Mouse (Mus musculus): ENCODE results near the gene Ap1m2. TPM values are rescaled to one million over a fixed set of nuclear protein-coding genes. Genes with fewer than 3 reads are reported as not detected.
"Not testable (repeated sequence)": the region's sequence is repeated elsewhere in the genome, so short reads cannot be mapped to it uniquely, and the experiment has no call there.

The Ap1m2 gene
- polyA plus RNA-seq, 1 experiment from 2014 or later, result 158 TPM

- H3K27ac ChIP-seq (ENCODE audit: low read length), result no peak overlapping the region
- H3K4me3 ChIP-seq (ENCODE audit: low read length), result no peak overlapping the region
- H3K36me3 ChIP-seq (ENCODE audit: control insufficient read depth, insufficient read depth, low read length), result peaks cover 44% of the 10 kb centered on the region
- no peaks in the 10 kb centered on the region for H3K4me1 ChIP-seq (ENCODE audit: control insufficient read depth, insufficient read depth, low read length)
- H3K9me3 ChIP-seq (ENCODE audit: control insufficient read depth, low read length), result no peaks in the 10 kb centered on the region
- no peak for ATAC-seq
- WGBS, result 85% methylated on average over 7 of the region's 7 CpGs
- no peak overlapping the region for H3K4me2 ChIP-seq (ENCODE audit: low read depth, low read length)
- H3K27me3 ChIP-seq (replicated peaks; ENCODE audit: control insufficient read depth, insufficient read depth, low read length), result no peaks in the 10 kb centered on the region
- no peak overlapping the region for H3K9ac ChIP-seq (ENCODE audit: low read depth, low read length)
These were observed 38.5 kb downstream of the Ap1m2 start for GRCm38 (mm10) chr9:21273520-21274228.

- Histone ChIP-seq H3K9ac (ENCODE audit: low read depth, low read length) (no peak overlapping the region), H3K4me3 (ENCODE audit: low read length) (no peak overlapping the region), H3K4me1 (ENCODE audit: control insufficient read depth, insufficient read depth, low read length) (no peaks in the 10 kb centered on the region), H3K27me3 (replicated peaks; ENCODE audit: control insufficient read depth, insufficient read depth, low read length) (no peaks in the 10 kb centered on the region), H3K27ac (ENCODE audit: low read length) (no peak overlapping the region), H3K4me2 (ENCODE audit: low read depth, low read length) (no peak overlapping the region), H3K36me3 (ENCODE audit: control insufficient read depth, insufficient read depth, low read length) (peaks cover 48% of the 10 kb centered on the region), H3K9me3 (ENCODE audit: control insufficient read depth, low read length) (no peaks in the 10 kb centered on the region)
- 87% methylated on average over 8 of the region's 8 CpGs for WGBS
- no peak for ATAC-seq
These were observed 39.0 kb downstream of the Ap1m2 start for GRCm38 (mm10) chr9:21273094-21273493.

- Histone ChIP-seq H3K4me3 (ENCODE audit: low read length) (no peak overlapping the region), H3K4me1 (ENCODE audit: control insufficient read depth, insufficient read depth, low read length) (0 out of 2 replicates have a peak, but pooled peaks cover 1% of the 10 kb centered on the region), H3K27me3 (replicated peaks; ENCODE audit: control insufficient read depth, insufficient read depth, low read length) (no peaks in the 10 kb centered on the region), H3K36me3 (ENCODE audit: control insufficient read depth, insufficient read depth, low read length) (peaks cover 43% of the 10 kb centered on the region), H3K9ac (ENCODE audit: low read depth, low read length) (no peak overlapping the region), H3K27ac (ENCODE audit: low read length) (no peak overlapping the region), H3K9me3 (ENCODE audit: control insufficient read depth, low read length) (no peaks in the 10 kb centered on the region), H3K4me2 (ENCODE audit: low read depth, low read length) (no peak overlapping the region)
- WGBS, result 93% methylated on average over 9 of the region's 9 CpGs
- no peak for ATAC-seq
These were observed 39.7 kb downstream of the Ap1m2 start for GRCm38 (mm10) chr9:21272391-21272790.

- H3K9me3 ChIP-seq (ENCODE audit: control insufficient read depth, low read length); H3K4me2 ChIP-seq (ENCODE audit: low read depth, low read length); H3K27me3 ChIP-seq (replicated peaks; ENCODE audit: control insufficient read depth, insufficient read depth, low read length); ATAC-seq; H3K9ac ChIP-seq (ENCODE audit: low read depth, low read length); H3K27ac ChIP-seq (ENCODE audit: low read length); H3K4me3 ChIP-seq (ENCODE audit: low read length): not testable (repeated sequence)
- Histone ChIP-seq H3K4me1 (ENCODE audit: control insufficient read depth, insufficient read depth, low read length) (peaks cover 18% of the 10 kb centered on the region), H3K36me3 (ENCODE audit: control insufficient read depth, insufficient read depth, low read length) (peaks cover 25% of the 10 kb centered on the region)
- 68% methylated on average over 5 of the region's 5 CpGs for WGBS
These were observed 42.5 kb downstream of the Ap1m2 start for GRCm38 (mm10) chr9:21269590-21269989.

- 93% methylated on average over 16 of the region's 16 CpGs for WGBS
- Histone ChIP-seq H3K27ac (ENCODE audit: low read length) (no peak overlapping the region), H3K9me3 (ENCODE audit: control insufficient read depth, low read length) (no peaks in the 10 kb centered on the region), H3K4me1 (ENCODE audit: control insufficient read depth, insufficient read depth, low read length) (peaks cover 22% of the 10 kb centered on the region), H3K9ac (ENCODE audit: low read depth, low read length) (no peak overlapping the region), H3K36me3 (ENCODE audit: control insufficient read depth, insufficient read depth, low read length) (peaks cover 25% of the 10 kb centered on the region), H3K4me3 (ENCODE audit: low read length) (no peak overlapping the region), H3K27me3 (replicated peaks; ENCODE audit: control insufficient read depth, insufficient read depth, low read length) (no peaks in the 10 kb centered on the region), H3K4me2 (ENCODE audit: low read depth, low read length) (no peak overlapping the region)
- ATAC-seq, result no peak
These were observed 43.8 kb downstream of the Ap1m2 start for GRCm38 (mm10) chr9:21268305-21268704.

GRCm38 (mm10) chr9:21266889-21267288 lies 45.2 kb downstream of the Ap1m2 start:
- H3K9me3 ChIP-seq (ENCODE audit: control insufficient read depth, low read length), result no peaks in the 10 kb centered on the region
- H3K36me3 ChIP-seq (ENCODE audit: control insufficient read depth, insufficient read depth, low read length), result peaks cover 11% of the 10 kb centered on the region
- H3K4me3 ChIP-seq (ENCODE audit: low read length), result no peak overlapping the region
- peaks cover 24% of the 10 kb centered on the region for H3K4me1 ChIP-seq (ENCODE audit: control insufficient read depth, insufficient read depth, low read length)
- no peak overlapping the region for H3K9ac ChIP-seq (ENCODE audit: low read depth, low read length)
- 87% methylated on average over 5 of the region's 5 CpGs for WGBS
- no peaks in the 10 kb centered on the region for H3K27me3 ChIP-seq (replicated peaks; ENCODE audit: control insufficient read depth, insufficient read depth, low read length)
- ATAC-seq, result no peak
- no peak overlapping the region for H3K27ac ChIP-seq (ENCODE audit: low read length)
- H3K4me2 ChIP-seq (ENCODE audit: low read depth, low read length), result 0 out of 2 replicates have a peak overlapping the region, but pooled peaks have one; percentile 66

- Histone ChIP-seq H3K9ac (ENCODE audit: low read depth, low read length) (peak overlapping the region; percentile 81), H3K4me3 (ENCODE audit: low read length) (peak overlapping the region; percentile 68), H3K4me1 (ENCODE audit: control insufficient read depth, insufficient read depth, low read length) (peaks cover 31% of the 10 kb centered on the region), H3K9me3 (ENCODE audit: control insufficient read depth, low read length) (no peaks in the 10 kb centered on the region), H3K36me3 (ENCODE audit: control insufficient read depth, insufficient read depth, low read length) (peaks cover 11% of the 10 kb centered on the region), H3K27me3 (replicated peaks; ENCODE audit: control insufficient read depth, insufficient read depth, low read length) (no peaks in the 10 kb centered on the region), H3K27ac (ENCODE audit: low read length) (peak overlapping the region; percentile 43), H3K4me2 (ENCODE audit: low read depth, low read length) (peak overlapping the region; percentile 66)
- peak; percentile 37 for ATAC-seq
- WGBS, result 5% methylated on average over 11 of the region's 11 CpGs
These were observed 46.5 kb downstream of the Ap1m2 start for GRCm38 (mm10) chr9:21265611-21266010.

- H3K36me3 ChIP-seq (ENCODE audit: control insufficient read depth, insufficient read depth, low read length), result peaks cover 11% of the 10 kb centered on the region
- H3K9ac ChIP-seq (ENCODE audit: low read depth, low read length), result peak within 1 kb of the TSS; percentile 81
- peak within 1 kb of the TSS; percentile 88 for H3K27ac ChIP-seq (ENCODE audit: low read length)
- WGBS, result under 1% methylated on average over 49 of the region's 49 CpGs
- H3K27me3 ChIP-seq (replicated peaks; ENCODE audit: control insufficient read depth, insufficient read depth, low read length), result no peaks in the 10 kb centered on the region
- H3K9me3 ChIP-seq (ENCODE audit: control insufficient read depth, low read length), result no peaks in the 10 kb centered on the region
- peak within 1 kb of the TSS; percentile 68 for H3K4me3 ChIP-seq (ENCODE audit: low read length)
- H3K4me1 ChIP-seq (ENCODE audit: control insufficient read depth, insufficient read depth, low read length), result peaks cover 31% of the 10 kb centered on the region
- peak; percentile 97 for ATAC-seq
- H3K4me2 ChIP-seq (ENCODE audit: low read depth, low read length), result peak within 1 kb of the TSS; percentile 73
These were observed 47.1 kb downstream of the Ap1m2 start, which contains the start of gene Atg4d for GRCm38 (mm10) chr9:21265000-21265561. Gene Atg4d, plus strand, starts transcription at chr9:21265293.

GRCm38 (mm10) chr9:21264272-21264999 lies 47.7 kb downstream of the Ap1m2 start:
- peak overlapping the region; percentile 81 for H3K9ac ChIP-seq (ENCODE audit: low read depth, low read length)
- peak; percentile 3 for ATAC-seq
- peak overlapping the region; percentile 68 for H3K4me3 ChIP-seq (ENCODE audit: low read length)
- 19% methylated on average over 17 of the region's 17 CpGs for WGBS
- peaks cover 11% of the 10 kb centered on the region for H3K36me3 ChIP-seq (ENCODE audit: control insufficient read depth, insufficient read depth, low read length)
- H3K4me1 ChIP-seq (ENCODE audit: control insufficient read depth, insufficient read depth, low read length), result peaks cover 31% of the 10 kb centered on the region
- no peaks in the 10 kb centered on the region for H3K9me3 ChIP-seq (ENCODE audit: control insufficient read depth, low read length)
- no peaks in the 10 kb centered on the region for H3K27me3 ChIP-seq (replicated peaks; ENCODE audit: control insufficient read depth, insufficient read depth, low read length)
- peak overlapping the region; percentile 73 for H3K4me2 ChIP-seq (ENCODE audit: low read depth, low read length)
- H3K27ac ChIP-seq (ENCODE audit: low read length), result peak overlapping the region; percentile 88
